Mouse (Mus musculus): ENCODE measurements at regions not wholly inside any gene's neighbourhood (a gene's known extent, or its start where the extent isn't known, plus 50 kb on each side); places are given as distances from the start of the nearest gene placed in this dataset.

DNA sequence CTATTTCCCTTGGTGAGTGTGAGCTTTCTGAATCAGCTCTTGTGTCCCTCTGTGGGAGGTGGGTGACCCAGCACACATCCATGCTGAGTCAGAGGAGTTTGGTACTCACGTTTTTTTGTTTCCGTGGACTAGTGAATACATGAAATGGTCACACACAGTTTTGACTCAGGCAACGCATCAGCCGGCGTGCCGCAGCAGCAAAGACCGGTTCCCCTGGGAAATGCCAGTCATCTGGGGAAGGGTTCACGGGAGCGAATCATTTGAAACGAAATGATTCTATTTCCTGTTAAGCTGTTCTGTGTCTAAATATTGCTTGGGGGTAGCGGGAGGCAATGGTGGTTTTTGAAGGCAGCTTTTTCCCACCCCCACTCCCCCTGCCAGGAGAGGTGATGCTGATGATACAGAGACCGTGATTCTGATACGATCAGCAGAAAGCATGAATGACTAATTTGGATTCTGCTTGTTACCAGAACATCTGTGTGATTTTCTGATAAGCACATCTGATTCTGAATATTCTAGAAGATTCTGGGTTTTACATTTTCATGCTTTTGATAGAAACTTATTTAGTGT is 223.5 kb downstream of the Klf5 start:
- DNase-seq (ENCODE audit: low spot score) = no peak

DNA sequence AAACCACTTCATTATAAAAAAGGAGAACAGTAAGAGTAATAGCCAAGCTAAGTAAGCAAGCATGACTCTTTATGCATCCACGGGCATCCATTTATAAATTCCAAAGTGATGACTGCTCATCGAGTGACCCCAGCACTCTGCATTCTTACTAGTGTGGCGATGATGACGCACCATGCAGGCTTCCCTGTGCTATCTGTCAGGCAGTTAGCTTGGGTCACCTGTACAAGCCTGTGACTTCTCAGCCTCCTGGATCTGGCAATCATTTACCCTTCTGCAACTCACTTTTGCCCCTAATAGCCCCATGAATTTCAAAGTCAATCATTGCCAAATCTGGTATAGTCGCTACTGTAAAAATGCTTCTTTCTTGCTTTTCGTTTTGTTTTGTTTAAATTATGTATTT is 237.3 kb downstream of the Klf5 start:
- DNase-seq (ENCODE audit: low spot score) = no peak

DNA sequence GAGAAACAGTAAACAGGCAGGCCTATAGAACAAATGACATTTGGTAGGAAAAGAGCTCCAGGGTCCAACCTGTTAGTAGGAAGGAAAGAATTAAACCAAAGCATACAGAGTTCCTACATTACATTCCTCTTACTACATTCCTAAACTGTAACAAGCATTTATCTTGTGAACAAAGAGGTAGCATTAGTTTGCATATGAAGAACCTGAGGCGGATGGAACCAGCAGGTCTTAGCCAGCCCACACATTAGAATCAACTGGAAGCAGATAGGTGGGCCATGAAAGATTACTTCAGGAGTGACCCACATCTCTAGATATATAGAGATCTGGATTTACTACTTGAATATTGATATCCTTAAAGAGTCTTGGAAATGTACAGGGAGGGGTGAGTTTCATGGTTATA is 238.8 kb downstream of the Klf5 start:
- no peak for DNase-seq (ENCODE audit: low spot score)

DNA sequence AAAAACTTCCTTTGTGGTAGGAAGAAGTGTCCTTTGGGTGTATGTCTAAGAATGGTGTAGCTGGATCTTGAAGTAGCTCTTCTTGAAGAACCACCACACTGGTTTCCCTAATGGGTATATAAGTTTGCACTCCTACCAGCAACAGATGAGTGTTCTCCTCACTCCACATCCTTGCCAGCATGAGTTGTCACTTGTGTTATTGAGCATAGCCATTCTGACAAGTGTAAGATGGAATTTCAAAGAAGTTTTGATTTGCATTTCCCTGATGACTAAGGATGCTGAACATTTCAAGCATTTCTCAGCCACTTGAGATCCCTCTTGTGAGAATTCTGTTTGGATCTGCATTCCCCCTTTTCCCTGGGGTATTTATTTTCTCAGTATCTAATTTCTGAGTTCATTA is 243.2 kb downstream of the Klf5 start:
- no peak for DNase-seq (ENCODE audit: low spot score)

DNA sequence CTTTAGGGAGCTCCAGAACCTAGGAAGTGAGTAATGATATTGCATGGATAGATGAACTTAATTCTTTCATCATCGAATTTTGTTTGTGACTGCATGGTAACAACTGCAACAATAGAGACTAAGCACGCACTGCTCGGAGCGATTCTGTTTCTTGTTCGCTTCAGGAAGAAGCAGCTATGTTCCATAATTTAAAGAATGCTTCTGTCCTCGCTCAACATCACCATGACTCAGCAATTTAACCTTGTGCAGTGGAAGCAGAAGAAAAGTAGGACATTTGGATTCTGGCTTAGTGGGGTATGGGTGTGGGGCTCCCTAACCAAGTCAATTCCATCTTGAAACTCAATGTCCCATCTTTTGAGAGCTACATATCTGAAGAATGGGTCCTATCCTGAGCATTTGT is 249.4 kb downstream of the Klf5 start:
- DNase-seq (ENCODE audit: low spot score) = no peak

DNA sequence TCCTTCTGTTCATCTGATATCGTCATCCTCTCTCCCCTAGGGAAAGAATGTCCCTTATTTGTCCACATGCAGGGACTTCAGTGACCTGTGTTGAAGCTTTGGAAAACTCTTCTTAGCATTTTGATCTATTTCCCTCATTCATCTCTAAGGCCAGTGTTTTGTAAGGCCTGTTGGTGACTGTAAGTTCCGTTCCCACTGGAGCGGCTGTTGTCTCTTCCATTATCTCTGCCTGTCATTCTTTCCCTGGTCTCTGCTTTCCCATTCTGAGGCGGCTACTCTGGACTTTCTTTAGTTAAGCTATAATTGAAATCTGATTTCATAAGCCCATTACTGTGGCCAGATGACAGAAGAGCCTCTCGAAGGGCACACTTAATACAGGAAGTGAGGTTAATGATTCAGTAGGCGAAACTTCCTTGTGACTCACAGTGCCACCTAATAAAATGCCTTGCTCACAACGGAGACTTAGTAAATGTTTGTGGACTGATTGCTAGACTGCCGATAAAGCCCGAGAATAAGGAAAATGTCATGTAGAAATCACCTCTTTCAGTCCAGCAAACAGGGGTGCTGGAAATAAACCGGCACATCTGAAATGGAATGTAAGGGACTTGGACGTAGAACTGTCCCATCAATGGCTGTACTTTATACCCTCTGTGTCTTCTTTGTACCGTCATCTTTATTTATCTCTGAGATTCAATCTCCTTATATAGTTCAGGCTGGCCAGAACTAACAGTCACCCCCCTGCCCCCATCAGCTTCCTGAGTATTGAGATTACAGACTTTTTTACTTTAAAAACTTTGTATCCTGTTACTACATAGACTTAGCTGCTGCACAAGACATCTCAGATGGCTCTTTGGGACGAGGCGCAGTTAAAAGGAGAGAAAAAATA is 250.1 kb downstream of the Klf5 start:
- DNase-seq (ENCODE audit: low spot score) = no peak

DNA sequence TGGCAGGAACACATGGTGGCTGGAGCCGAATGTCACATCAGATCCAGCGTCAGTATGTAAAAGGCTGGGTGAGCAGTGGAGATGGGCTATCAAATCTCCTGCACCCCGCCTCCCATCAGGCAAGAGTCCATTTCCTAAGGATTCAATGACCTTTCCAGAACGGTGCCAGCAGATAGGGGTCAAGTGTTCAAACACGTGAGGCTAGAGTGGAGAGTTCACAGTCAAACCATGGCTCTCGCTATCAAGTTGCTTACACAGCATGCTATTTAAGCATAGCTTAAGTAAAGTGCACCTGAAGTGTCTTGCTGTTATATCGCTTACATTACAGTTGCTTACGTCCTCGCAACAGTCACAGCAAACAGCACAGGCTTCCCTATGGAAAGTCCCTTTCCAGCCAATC is 265.5 kb downstream of the Klf5 start:
- DNase-seq (ENCODE audit: low spot score) = no peak

DNA sequence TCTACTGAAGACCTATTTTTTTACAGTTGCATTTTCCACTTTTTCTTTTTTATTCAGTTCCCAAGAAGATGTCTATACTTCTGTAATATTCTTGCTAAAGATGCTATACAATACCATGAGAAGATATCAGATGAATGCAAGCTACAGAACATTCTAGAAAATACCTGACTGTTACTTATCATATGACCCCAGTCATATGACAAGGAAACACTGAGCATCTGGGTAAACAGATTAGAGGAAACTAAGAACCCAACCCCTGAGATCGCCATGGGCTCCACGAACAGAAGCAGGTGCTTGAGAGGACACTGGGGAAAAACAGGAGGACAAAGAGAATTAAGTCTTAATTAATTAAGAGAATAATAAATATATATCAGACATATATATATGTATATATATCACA is 275.7 kb downstream of the Klf5 start:
- DNase-seq (ENCODE audit: low spot score) = no peak

DNA sequence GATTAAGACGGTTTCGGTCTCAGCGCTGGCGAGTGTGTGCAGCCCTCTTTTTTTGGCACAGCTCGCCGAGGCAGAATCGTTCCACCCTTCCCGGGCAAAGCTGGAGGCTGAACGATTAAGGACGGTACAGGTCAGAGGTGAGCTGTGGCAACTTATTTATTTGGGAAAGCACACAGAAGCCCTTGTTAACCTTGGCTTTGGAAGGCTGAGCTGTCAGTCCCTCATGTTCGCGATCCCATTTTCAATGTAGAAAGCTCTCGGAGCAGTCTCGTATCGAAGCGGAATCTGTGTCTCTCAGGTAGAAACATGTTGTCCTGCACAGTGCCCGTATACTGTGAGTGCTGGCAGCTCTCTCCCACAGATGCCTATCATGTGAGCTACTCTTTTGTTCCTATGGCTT is 280.2 kb downstream of the Klf5 start:
- peak; percentile 8 for DNase-seq (ENCODE audit: low spot score)

DNA sequence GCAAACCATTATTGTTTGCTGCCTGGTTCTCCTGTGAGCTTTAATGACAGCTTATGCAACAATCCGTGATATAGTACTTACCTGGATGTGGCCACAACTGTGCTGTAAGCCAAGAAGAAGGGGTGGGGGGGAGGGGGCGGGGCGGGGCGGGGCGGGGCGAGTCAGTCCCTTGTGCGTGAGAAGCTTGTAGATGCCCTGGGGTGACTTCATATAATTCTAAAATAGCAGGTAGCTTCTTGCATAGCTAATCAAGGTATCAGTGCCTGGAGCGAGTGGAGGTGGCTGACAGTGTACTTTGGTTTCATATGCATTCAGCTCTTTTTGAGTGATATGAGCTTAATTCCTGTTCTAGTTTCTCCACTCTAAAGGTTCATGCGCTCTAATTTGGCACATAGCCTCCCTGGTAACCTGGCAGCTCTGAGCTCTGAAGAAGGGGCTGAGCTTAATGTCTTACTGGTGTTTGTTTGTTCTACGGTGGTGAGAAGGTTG is 280.8 kb downstream of the Klf5 start:
- no peak for DNase-seq (ENCODE audit: low spot score)

DNA sequence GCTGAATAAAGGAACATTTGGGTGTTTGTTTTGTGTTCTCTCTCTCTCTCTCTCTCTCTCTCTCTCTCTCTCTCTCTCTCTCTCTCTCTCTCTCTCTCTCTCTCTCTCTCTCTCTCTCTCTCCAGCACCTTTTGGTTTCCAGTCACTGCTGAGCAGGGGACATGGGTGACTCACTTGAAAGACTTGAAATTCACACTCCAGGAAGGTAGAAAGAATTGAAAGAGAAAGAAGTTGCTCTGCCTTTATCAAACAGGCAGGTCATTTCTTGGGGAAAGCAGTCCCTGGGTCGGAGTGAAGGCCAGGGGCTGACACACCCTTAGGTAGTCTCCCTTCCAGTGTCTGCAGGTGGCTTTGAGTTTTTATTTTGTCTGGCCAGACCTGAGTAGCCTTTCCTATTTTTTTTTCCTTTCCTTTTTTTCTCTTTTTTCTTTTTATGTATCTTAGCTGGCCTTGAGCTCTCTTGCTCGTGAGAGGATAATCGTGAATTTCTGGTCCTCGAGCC is 281.3 kb downstream of the Klf5 start:
- DNase-seq (ENCODE audit: low spot score) = no peak

DNA sequence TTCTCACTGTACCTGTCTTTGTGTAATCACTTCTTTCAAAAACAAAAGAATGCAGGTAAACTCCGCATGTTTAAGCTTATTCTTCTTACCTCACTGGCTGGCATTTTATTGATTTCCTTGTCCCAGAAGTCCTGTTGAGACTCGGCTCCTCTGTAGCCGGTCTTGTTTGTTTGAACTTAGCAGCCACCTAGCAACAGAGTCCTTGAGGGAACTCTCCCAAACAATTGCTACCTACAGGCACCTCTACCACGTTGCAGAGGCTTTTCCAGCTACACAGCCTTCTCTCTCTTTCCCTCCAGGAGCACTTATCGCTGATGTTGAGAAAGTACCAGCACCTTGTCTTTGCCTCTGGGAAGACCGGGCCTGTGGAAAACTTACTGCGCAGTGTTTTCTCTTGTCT is 285.7 kb downstream of the Klf5 start:
- no peak for DNase-seq (ENCODE audit: low spot score)

DNA sequence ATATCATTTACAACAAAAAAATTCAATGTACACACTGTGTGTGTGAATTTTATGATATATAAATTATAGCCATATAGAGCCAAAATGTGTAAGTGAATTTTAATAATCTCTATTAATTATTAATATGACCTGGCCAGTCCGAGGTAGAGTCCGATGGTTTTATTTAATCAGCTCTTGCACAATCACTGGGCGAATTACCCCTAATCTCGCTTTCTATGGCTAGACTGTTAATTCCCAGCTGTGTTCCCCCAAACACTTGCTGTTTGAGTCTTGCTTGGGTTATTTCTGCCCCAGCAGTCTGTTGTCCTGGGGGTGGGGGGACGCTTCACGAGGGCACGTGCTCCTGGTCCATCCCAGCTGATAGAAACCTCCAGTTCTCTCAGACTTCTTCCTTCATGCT is 287.5 kb downstream of the Klf5 start:
- no peak for DNase-seq (ENCODE audit: low spot score)

DNA sequence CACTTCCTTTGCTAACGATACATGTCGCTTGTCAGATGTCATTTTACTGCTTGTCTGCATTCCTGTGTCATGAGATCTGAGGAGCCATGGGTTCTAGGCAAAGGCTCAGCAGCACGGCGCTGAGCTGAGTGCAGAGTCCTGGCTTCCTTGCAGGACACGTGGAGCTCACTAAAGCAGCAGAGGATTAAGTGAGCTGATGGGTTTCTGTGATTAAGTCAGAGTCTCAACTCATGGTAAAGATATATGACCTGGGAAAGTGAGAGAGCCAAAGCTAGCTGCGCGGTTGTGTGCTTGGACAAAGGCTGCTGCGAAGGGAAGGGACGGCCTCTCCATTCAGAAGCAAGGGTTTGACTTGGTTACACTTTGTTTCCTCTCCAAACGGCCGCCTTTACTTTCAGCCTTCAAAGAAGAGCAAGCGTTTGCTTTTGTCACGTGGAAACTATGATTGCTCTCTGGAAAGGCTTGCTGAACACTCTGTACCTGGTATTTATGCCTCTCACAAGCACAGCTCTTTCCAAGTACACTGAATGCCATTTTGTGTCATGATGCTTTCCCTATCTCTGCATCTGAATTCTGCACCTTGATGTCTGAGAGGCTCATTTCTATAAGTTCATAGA is 292.5 kb downstream of the Klf5 start:
- peak; percentile 11 for DNase-seq (ENCODE audit: low spot score)

DNA sequence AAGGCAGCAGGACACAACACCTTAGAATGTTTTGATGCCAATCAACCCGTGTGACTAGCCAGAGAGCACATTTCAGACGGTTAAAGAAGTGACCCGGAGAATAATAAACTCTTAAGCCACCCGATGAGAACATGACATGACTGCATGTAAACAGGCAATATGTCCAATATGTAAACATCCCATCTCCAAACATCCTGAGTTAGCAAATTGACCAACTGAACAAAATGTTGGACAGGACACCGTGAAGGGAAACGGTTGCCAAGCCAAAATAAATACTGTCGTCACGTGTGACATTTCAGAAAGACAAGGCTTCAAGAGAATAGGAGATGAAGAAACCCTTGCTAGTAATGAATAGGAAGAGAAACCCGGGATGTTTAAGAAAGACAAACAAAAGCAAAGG is 294.4 kb downstream of the Klf5 start:
- DNase-seq (ENCODE audit: low spot score) = no peak

DNA sequence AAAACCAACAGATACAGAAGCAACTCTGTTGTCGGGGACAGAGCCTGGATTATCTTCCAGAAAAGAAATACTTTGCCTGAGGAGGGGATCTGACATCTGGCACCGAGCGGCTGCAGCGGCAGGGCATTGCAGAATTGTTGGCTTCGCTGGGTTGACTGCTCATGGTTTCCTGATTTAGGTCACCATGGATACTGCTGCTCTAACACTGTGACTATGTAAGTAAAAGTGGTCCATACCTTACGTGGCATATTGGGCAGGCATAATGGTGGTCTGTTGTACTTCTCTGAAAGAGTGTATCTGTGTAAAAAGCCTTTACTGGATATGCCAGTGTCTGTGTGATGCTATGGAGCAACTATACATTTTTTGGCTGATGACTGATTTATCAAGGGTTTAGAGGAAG is 295.4 kb downstream of the Klf5 start:
- DNase-seq (ENCODE audit: low spot score) = no peak

DNA sequence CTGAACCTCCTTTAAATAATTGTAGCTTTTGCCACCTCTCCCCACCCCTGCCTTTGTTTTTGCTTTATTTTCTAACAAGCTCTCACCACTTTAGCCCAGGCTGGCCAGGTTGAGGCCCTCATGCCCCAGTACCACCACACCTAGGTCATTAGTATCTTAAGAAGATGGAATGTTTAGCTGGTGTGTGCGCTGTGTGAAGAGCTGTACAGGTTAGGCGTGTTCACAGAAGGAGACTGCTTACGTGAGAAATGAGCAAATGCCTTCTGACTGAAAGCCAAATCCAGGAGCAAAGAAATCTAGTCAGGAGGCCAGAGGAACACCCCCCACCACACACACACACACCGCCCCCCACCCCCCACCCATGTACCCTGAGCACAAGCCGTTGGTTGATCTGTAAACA is 303.4 kb downstream of the Klf5 start:
- DNase-seq (ENCODE audit: low spot score) = no peak

DNA sequence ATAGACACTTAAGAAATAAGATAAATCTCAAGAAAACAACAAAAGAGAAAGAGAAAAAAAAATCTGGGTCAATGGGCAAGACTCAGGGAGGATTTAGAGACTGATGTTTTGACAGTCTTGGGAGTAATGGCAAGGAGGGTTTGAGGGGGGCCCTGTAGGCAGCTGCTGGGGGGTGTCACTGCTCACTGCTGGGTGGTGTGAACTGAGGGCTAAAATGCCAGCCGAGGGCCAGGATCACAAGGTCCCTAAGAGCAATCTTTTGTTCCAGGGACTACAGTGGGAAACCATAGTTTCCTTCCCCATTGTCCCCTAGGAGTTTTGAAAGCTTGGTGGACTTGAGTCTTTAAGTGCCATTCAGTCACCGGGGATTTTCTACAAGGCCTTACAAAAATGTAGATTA is 304.8 kb downstream of the Klf5 start:
- DNase-seq (ENCODE audit: low spot score) = no peak

DNA sequence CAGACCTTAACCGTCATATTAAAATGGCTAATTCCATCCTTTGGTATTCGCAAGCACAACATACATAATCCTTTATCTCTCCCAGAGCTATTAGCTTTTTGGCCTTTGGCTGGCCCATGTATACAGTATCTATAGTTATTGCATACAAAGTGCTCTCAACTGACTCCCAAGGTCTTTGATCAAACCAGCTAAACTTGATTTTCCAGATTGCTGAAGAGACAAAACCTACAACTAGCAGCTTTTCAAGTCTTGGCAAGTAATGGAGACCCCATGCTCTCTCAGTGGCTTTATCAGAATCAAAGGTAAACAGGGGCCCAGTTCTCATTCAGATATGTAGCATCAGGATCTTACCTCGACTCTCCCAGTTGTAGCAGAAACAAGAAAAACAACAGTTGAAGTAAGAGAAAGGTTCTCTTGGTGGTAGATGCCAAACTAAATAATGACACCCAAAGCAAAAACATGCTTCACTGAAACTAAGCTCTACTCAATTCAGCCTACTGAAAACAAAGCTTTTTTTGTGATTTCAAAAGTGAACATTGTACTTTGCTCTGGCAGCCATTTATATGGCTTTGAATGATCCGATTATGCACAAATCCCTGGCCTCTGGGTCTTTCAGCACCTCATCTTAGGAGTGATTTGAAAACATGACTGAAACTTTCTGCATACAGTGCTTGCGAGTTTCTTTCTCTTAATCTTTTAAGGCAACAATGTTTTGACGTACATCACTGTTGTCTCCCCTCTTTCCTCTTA is 307.0 kb downstream of the Klf5 start:
- DNase-seq (ENCODE audit: low spot score) = no peak

DNA sequence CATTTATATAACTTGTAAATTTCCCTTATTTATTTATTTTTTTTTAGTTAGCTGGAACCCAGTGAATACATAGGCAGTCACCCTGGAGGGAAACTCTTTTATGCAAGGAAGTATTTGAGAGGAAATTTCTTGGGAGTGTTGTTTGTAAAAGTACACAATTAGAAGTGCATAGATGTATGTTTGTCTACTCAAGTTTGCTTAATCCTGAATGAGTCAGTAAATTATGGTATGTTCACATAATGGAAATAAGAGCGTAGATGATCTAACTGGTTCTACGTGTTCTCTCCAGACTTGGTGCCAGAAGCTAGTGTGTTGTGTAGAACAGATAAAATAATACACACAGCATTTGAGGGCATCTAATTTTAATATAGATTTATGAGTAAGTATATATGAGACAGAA is 310.5 kb downstream of the Klf5 start:
- no peak for DNase-seq (ENCODE audit: low spot score)

DNA sequence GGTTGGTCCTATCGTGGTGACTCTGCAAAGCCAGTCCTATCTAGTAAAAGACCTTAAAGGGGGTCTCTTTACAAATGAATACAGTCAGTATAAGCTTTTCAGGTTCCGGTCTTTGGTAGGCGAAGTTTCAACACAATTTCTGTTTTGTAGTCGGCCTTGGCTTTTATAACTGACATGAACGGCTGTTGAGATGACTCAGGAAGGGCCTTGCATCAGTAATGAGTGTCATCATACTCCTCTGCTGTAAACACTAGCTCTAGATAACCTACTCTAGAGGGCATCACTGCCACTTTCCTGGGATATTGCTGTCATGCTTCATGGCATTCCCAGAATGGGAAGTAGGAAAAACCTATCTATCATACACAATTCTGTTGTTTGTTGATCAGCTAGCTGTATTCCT is 312.9 kb downstream of the Klf5 start:
- no peak for DNase-seq (ENCODE audit: low spot score)

DNA sequence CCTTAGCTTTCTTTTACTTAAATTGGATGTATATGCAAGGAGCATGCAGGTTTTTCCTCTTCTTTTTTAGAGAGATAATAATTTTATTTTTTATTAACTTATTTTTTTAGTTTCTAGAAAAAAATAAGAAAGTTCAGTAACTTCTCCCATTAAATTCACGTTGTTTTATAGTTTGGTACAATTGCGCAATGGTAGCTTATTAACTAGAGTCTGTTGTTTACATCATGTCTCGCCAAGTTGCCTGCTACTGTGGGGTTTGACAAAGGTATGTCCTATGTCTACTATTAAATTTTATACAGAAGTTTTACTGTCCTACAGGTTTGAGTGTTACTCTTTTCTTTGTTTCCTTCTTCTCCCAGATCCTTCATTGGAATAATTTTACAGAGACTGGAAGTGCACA is 313.6 kb downstream of the Klf5 start:
- DNase-seq (ENCODE audit: low spot score) = no peak
